Mouse (Mus musculus) heart, embryonic 12.5 days (tissue): Measurements from ENCODE around the gene Arhgap40. TPM values are rescaled to one million over a fixed set of nuclear protein-coding genes. Genes with fewer than 3 reads are reported as not detected.

ENCODE experiments used
- ATAC-seq: fragments of 200-750 bp; cut with Nextera tagmentation; 2 replicates; pipeline ENCODE4 v1.8.0; 2017; ENCODE audit warnings: moderate TSS enrichment, moderate library complexity; ENCODE audit not compliant: insufficient number of reproducible peaks, low FRiP score
- H3K27ac ChIP-seq: fragments of 300-500 bp; sonication (generic); 2 replicates; pipeline ENCODE4 v1.5.1; 2016; ENCODE audit warnings: mild to moderate bottlenecking, moderate library complexity; ENCODE audit not compliant: poor library complexity, severe bottlenecking
- H3K27me3 ChIP-seq: fragments of 300-500 bp; sonication (generic); replicated peaks from 2 replicates; pipeline ENCODE4 v1.6.1; 2016; ENCODE audit warnings: mild to moderate bottlenecking, moderate library complexity
- H3K36me3 ChIP-seq: fragments of 300-500 bp; sonication (generic); 2 replicates; pipeline ENCODE4 v1.6.1; 2016; ENCODE audit warnings: mild to moderate bottlenecking, moderate library complexity
- H3K4me1 ChIP-seq: fragments of 300-500 bp; sonication (generic); replicated peaks from 2 replicates; pipeline ENCODE4 v1.6.1; 2016; ENCODE audit warnings: mild to moderate bottlenecking
- H3K4me2 ChIP-seq: fragments of 300-500 bp; sonication (generic); 2 replicates; pipeline ENCODE4 v1.6.1; 2016; ENCODE audit warnings: mild to moderate bottlenecking, moderate library complexity
- H3K4me3 ChIP-seq: fragments of 300-500 bp; sonication (generic); 2 replicates; pipeline ENCODE4 v1.5.1; 2016; ENCODE audit warnings: mild to moderate bottlenecking
- H3K9ac ChIP-seq: fragments of 300-500 bp; sonication (generic); 2 replicates; pipeline ENCODE4 v1.6.1; 2016; ENCODE audit warnings: mild to moderate bottlenecking, moderate library complexity
- H3K9me3 ChIP-seq: fragments of 300-500 bp; sonication (generic); replicated peaks from 2 replicates; pipeline ENCODE4 v1.6.1; 2016; ENCODE audit warnings: mild to moderate bottlenecking, moderate library complexity
- WGBS: fragments of 180-500 bp; shearing (Covaris S2); methylation state at CpG from one replicate; pipeline ENCODE4 v1.1.7; 2016; 5-methylcytosine and 5-hydroxymethylcytosine counted together
- polyA plus RNA-seq: library from polyadenylated mRNA; unstranded; fragments of >200 nt; fragmentation: Nextera tagmentation; extraction: Ambion mirVana; gene quantifications from 2 replicates; pipeline ENCODE4 v1.2.1, GENCODE M21; 2016

The Arhgap40 gene
- polyA plus RNA-seq, 1 experiment from 2014 or later = 0.19 TPM

DNA sequence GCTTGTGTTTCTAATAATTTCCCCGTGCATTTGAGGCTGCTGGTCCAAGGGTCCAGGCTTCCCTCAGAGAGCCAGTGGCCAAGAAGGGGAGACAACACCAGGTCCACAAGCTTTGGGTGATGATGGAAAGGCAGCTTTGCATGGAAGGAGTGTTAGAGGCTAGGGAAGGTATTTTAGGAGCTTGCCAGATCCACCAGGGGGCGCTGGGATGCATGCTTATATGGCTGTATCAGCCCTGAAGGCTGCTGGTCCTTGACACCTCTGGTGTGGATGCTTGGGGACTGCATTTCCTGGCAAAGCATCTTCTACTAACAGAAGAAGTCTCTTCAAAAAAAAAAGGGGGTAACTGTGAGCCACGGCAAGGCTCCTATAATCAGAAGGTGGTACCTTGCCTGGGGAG lies 37.5 kb downstream of the Arhgap40 start:
- no peaks in the 10 kb centered on the region for H3K9me3 ChIP-seq
- H3K9ac ChIP-seq = no peak overlapping the region
- no peak for ATAC-seq
- no peak overlapping the region for H3K27ac ChIP-seq
- H3K4me2 ChIP-seq = no peak overlapping the region
- 10% methylated on average over 3 of the region's 3 CpGs for WGBS
- no peaks in the 10 kb centered on the region for H3K4me1 ChIP-seq
- no peaks in the 10 kb centered on the region for H3K36me3 ChIP-seq
- H3K27me3 ChIP-seq = peaks cover 60% of the 10 kb centered on the region
- H3K4me3 ChIP-seq = no peak overlapping the region

DNA sequence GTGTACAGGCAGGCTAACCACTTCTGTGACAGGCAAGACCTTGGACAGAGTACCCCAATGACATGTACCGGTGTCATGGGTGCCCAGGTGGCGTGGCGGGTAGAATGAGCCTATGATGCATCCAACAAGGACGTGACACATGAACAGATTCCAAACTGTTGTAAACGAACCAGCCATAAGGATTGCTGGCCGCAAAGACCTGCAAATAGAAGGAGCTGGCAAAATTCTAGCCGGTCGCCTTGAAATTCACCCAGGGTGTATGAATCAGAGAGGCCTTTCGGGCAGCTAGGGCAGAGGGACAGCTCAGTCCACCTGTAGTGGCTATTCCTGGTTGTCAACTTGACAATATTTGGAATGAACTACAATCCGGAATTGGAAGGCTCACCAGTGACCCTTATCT lies 41.8 kb downstream of the Arhgap40 start:
- WGBS = 15% methylated on average over 10 of the region's 10 CpGs
- H3K9ac ChIP-seq = no peak overlapping the region

DNA sequence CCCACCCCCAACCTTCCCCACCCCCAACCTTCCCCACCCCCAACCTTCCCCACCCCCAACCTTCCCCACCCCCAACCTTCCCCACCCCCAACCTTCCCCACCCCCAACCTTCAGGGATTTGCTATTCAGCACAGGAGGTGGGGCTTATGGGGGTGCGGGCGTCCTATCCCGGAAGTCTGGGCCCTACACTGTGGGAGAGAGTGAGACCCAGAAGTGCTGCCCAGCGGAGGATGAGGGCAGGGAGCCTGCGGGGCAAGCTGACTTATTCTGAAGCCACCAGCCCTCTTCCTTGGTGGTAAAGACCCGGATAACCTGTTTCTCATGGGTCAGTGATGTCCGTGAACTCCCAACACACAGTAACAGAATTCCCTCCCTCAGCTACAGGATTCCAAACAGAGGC lies 42.7 kb downstream of the Arhgap40 start:
- peak overlapping the region; percentile 39; the same call in 1 of the 2 replicates for H3K4me3 ChIP-seq
- peaks cover 65% of the 10 kb centered on the region for H3K27me3 ChIP-seq
- H3K4me1 ChIP-seq = peaks cover 10% of the 10 kb centered on the region
- no peak overlapping the region for H3K9ac ChIP-seq
- no peak for ATAC-seq
- H3K27ac ChIP-seq = no peak overlapping the region
- peaks cover 5% of the 10 kb centered on the region; the same call in 1 of the 2 replicates for H3K9me3 ChIP-seq
- peak overlapping the region; percentile 68 for H3K4me2 ChIP-seq
- H3K36me3 ChIP-seq = no peaks in the 10 kb centered on the region
- WGBS = under 1% methylated on average over 7 of the region's 7 CpGs

More for the DNA sequence above, 41.8 kb downstream of the Arhgap40 start:
- Histone ChIP-seq H3K4me1 (peaks cover 10% of the 10 kb centered on the region), H3K4me2 (no peak overlapping the region), H3K27ac (no peak overlapping the region), H3K4me3 (no peak overlapping the region), H3K9me3 (peaks cover 5% of the 10 kb centered on the region; the same call in 1 of the 2 replicates), H3K36me3 (no peaks in the 10 kb centered on the region), H3K27me3 (peaks cover 66% of the 10 kb centered on the region)
- ATAC-seq = no peak

DNA sequence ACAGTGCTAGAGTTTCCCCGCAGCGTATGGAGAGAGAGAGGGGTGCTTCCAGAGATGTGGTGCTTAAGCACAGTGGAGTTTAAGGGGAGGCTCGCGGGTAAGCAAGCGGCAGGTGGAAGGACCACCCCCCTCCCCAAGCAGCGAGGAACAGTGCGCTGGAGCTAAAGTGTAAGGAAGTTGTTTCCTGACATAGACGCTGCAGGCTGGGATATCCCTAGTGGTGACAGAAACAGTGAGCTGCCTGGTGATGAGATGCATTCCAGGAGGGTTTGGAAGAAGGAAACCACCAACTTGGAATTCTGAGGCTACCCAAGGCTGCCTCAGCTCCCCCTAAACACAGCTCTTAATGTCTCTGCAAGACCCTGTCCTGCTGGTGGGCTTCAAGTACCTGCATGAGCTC lies 43.2 kb downstream of the Arhgap40 start:
- ATAC-seq = no peak

DNA sequence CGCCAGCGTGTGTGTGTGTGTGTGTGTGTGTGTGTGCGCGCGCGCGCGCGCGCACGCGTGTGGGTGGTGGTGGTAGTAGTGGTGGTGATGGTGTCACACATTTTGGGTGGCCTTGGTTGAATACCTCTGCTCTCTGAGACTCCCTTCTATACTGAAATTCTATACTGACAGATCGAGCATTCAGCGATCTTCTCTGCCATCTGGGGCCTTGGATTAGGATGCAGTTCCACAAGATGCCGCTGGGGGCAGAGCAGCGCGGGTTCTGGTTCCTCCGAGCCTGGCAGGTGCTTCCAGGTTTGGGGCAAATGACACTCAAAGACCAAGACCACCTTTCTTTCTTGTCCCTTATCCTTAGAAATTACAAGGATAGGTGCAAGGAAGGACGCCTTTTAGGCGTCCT lies 43.6 kb downstream of the Arhgap40 start:
- Histone ChIP-seq H3K4me1 (peaks cover 15% of the 10 kb centered on the region), H3K4me3 (peak overlapping the region; percentile 39), H3K27ac (no peak overlapping the region), H3K36me3 (no peaks in the 10 kb centered on the region), H3K27me3 (peaks cover 55% of the 10 kb centered on the region), H3K4me2 (peak overlapping the region; percentile 68), H3K9me3 (peaks cover 5% of the 10 kb centered on the region; the same call in 1 of the 2 replicates), H3K9ac (no peak overlapping the region)
- 2% methylated on average over 20 of the region's 20 CpGs for WGBS
- 0 out of 2 replicates have a peak, but pooled peaks have one; percentile 23 for ATAC-seq

More for the DNA sequence above, 43.2 kb downstream of the Arhgap40 start:
- no peaks in the 10 kb centered on the region for H3K36me3 ChIP-seq
- H3K9ac ChIP-seq = no peak overlapping the region
- peak overlapping the region; percentile 68 for H3K4me2 ChIP-seq
- no peak overlapping the region for H3K27ac ChIP-seq
- peaks cover 5% of the 10 kb centered on the region; the same call in 1 of the 2 replicates for H3K9me3 ChIP-seq
- peaks cover 11% of the 10 kb centered on the region for H3K4me1 ChIP-seq
- 1% methylated on average over 8 of the region's 8 CpGs for WGBS
- peaks cover 60% of the 10 kb centered on the region for H3K27me3 ChIP-seq
- peak overlapping the region; percentile 39 for H3K4me3 ChIP-seq

DNA sequence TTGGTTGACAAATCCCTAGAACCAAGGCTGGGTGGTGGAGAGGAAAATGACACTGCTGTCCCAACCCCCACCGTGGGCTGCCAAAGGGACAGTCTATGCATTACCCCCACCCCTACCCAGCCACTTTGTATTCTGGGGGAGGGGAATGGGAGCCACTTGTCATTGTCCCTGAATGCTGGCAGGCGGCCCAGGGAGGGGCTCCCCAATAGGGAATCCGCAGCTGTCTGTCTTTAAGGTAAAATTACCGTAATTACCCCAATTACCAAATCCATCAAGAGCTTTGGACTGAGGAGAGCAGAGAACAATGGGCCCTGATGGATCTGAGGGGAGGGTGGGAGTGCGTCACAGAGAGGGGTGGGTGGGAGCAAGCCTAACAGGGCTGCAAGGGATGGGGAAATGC lies 44.2 kb downstream of the Arhgap40 start:
- WGBS = 14% methylated on average over 5 of the region's 5 CpGs
- H3K9ac ChIP-seq = no peak overlapping the region
- ATAC-seq = no peak
- peaks cover 50% of the 10 kb centered on the region for H3K27me3 ChIP-seq
- peaks cover 21% of the 10 kb centered on the region for H3K4me1 ChIP-seq
- H3K4me3 ChIP-seq = no peak overlapping the region
- 0 out of 2 replicates have a peak overlapping the region, but pooled peaks have one; percentile 68 for H3K4me2 ChIP-seq
- no peak overlapping the region for H3K27ac ChIP-seq
- H3K9me3 ChIP-seq = peaks cover 5% of the 10 kb centered on the region; the same call in 1 of the 2 replicates
- no peaks in the 10 kb centered on the region for H3K36me3 ChIP-seq

DNA sequence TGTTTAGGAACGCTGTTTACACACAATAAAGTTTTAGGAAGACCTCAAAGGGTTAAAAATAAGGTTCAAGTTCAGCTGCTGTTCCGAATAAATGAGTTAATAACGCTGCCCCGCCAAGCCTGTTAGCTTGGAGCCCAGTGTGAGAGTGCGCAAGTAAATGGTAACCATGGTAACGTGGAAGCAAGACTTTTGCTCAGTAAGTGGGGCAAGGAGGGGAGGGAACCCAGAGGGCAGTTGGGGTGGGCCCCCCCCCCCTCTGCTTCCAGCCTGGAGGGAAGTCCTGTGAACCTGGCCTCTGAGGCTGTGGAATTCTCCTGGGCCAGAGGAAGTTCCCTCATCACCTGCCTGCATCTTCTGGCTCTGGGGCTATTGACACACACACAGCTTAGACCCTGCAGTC lies 47.3 kb downstream of the Arhgap40 start:
- no peak for ATAC-seq
- Histone ChIP-seq H3K4me2 (no peak overlapping the region), H3K9me3 (peaks cover 5% of the 10 kb centered on the region; the same call in 1 of the 2 replicates), H3K4me3 (no peak overlapping the region), H3K9ac (no peak overlapping the region), H3K4me1 (peaks cover 21% of the 10 kb centered on the region), H3K36me3 (no peaks in the 10 kb centered on the region), H3K27ac (no peak overlapping the region), H3K27me3 (peaks cover 41% of the 10 kb centered on the region)
- 70% methylated on average over 6 of the region's 6 CpGs for WGBS

DNA sequence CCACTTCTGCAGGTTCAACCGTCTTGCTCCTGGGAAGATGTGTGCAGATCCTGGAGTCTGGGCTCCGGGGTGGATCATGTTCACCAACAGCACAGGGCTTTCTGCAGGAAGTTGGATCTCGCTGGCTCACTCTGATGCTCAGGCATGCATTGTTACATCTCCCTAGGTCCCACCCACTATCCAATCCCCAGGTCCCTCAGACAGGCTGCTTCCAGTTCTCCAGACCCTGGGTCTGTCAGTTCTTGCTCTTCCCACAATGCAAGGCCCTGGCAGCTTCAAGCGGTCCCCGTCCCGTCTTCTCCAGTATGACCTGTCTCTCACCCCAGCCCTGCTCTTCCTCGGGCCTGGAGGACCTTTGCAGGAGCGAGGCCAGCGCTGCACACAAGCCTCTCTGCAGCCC lies 48.2 kb downstream of the Arhgap40 start:
- H3K36me3 ChIP-seq = no peaks in the 10 kb centered on the region
- H3K27me3 ChIP-seq = peaks cover 43% of the 10 kb centered on the region
- 11% methylated on average over 9 of the region's 9 CpGs for WGBS
- no peak overlapping the region for H3K4me3 ChIP-seq
- no peak overlapping the region for H3K27ac ChIP-seq
- ATAC-seq = no peak
- no peak overlapping the region for H3K4me2 ChIP-seq
- no peak overlapping the region for H3K9ac ChIP-seq
- H3K9me3 ChIP-seq = peaks cover 5% of the 10 kb centered on the region; the same call in 1 of the 2 replicates
- peaks cover 14% of the 10 kb centered on the region for H3K4me1 ChIP-seq

DNA sequence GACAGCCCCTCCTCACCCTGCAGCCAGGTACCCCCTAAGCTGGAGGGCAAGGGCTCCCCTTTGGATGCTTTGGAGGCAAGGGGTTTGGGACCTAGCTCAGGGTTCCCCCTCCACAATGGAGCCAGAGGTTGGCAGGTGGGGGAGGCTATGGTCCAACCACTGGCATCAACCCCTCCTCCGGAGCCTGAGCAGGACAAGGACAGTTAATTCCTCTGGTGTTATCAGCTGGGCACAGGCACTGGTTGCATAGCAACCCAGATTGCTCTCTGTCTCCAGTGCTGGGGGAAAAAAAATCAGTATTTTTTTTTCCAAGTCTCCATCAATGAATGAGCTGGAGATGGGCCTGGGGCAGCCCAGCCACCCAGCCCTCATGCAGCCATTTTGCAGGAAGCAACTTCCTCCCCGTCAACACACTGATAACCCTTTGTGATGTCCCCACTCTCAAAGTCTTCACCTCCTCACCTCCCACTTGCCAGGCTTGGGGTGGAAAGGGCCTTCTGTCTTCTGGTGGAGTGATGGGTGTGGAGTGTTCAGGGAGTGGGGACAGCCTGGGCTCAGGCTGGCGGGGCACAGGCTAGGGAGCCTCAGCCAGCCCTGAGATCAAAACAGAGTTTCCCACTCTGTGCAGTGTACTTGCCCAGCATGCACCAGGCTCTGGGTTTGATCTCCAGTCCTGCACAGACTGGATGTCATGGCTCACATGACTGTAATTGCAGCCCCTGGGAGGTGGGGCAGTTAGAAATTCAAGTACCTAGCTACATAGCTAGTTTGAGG lies 49.0 kb downstream of the Arhgap40 start:
- no peak overlapping the region for H3K4me2 ChIP-seq
- WGBS = 21% methylated on average over 3 of the region's 3 CpGs

DNA sequence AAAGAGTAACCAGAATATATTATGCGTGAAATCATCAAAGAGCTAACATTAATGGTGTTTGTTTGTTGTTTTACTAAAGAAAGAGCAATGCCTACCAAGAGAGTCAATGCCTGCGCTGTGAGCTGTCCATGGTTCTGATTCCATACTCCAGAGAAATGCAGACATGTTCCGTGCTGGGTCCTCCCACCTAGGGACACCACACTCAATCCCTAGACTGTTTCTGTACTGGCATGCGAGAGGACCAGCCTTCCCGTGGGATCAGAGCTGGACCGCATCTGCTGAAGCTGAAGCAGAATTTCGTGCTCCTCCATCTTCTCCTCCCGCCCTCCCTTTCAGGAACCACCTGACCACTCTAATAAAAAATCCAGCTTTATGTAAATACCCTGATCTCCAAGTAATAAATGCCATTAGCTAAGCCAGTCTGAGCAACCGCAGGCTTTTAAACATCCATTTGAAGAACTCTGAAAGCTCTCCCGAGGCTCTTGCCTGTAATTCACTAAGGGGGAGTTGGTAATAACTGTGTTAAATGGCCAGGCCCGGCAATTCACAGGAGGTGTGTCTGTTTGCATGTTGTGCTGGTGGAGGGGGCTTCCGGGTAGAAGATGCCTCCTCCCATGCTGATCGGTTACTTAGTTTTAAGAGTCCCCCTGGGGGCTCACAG lies 58.0 kb downstream of the Arhgap40 start:
- Histone ChIP-seq H3K4me3 (no peak overlapping the region), H3K36me3 (no peaks in the 10 kb centered on the region), H3K9me3 (no peaks in the 10 kb centered on the region), H3K27ac (no peak overlapping the region), H3K4me1 (no peaks in the 10 kb centered on the region), H3K4me2 (no peak overlapping the region), H3K27me3 (peaks cover 48% of the 10 kb centered on the region), H3K9ac (no peak overlapping the region)
- no peak for ATAC-seq
- WGBS = 27% methylated on average over 13 of the region's 13 CpGs

More for the DNA sequence above, 49.0 kb downstream of the Arhgap40 start:
- Histone ChIP-seq H3K9ac (no peak overlapping the region; the same call in 1 of the 2 replicates), H3K27me3 (peaks cover 43% of the 10 kb centered on the region), H3K27ac (no peak overlapping the region), H3K4me1 (peaks cover 11% of the 10 kb centered on the region), H3K36me3 (no peaks in the 10 kb centered on the region), H3K4me3 (no peak overlapping the region), H3K9me3 (peaks cover 5% of the 10 kb centered on the region; the same call in 1 of the 2 replicates)
- ATAC-seq = no peak

DNA sequence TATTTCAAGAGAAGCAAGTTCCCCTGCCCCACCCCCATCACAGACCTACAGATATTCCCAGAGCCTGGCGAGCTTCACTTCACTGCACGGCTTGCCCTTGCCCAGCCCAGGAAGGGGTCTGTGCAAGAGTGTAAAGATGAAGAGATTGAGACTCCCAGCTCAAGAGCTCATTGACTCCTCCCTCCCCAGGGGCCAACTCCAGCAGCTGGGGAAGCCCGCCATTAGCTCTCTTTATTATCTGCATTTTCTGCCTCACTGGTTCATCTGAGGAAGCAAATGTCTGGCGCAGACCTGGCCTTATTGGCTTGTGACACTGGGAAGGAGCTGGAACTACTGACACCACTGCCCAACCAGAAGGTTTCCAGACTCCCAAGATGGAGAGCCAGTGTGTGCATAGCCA lies 67.4 kb downstream of the Arhgap40 start:
- no peaks in the 10 kb centered on the region for H3K9me3 ChIP-seq
- no peak overlapping the region for H3K9ac ChIP-seq
- H3K27ac ChIP-seq = no peak overlapping the region
- no peak overlapping the region for H3K4me3 ChIP-seq
- no peak overlapping the region for H3K4me2 ChIP-seq
- H3K4me1 ChIP-seq = peaks cover 4% of the 10 kb centered on the region
- no peaks in the 10 kb centered on the region for H3K36me3 ChIP-seq
- peaks cover 23% of the 10 kb centered on the region for H3K27me3 ChIP-seq
- 39% methylated on average over 4 of the region's 4 CpGs for WGBS
- ATAC-seq = no peak
